Mouse (Mus musculus) embryonic facial prominence, embryonic 15.5 days (tissue): ENCODE measurements around the gene Ptprq. TPM values are rescaled to one million over a fixed set of nuclear protein-coding genes. Genes with fewer than 3 reads are reported as not detected.

Experiments
- ATAC-seq: fragments of 200-750 bp; cut with Nextera tagmentation; 2 replicates; pipeline ENCODE4 v1.8.0; 2017; ENCODE audit warnings: low read depth, moderate TSS enrichment; ENCODE audit not compliant: insufficient number of reproducible peaks, low FRiP score, low TSS enrichment
- H3K27ac ChIP-seq: fragments of 300-500 bp; sonication (generic); replicated peaks from 2 replicates; pipeline ENCODE4 v1.5.1; 2015; ENCODE audit warnings: mild to moderate bottlenecking, inconsistent platforms
- H3K27me3 ChIP-seq: fragments of 300-500 bp; sonication (generic); 2 replicates; pipeline ENCODE4 v1.6.1; 2015; ENCODE audit warnings: inconsistent platforms
- H3K36me3 ChIP-seq: fragments of 300-500 bp; sonication (generic); 2 replicates; pipeline ENCODE4 v1.6.1; 2015; ENCODE audit warnings: mild to moderate bottlenecking, inconsistent platforms
- H3K4me1 ChIP-seq: fragments of 300-500 bp; sonication (generic); 2 replicates; pipeline ENCODE4 v1.6.1; 2015; ENCODE audit warnings: inconsistent platforms
- H3K4me2 ChIP-seq: fragments of 300-500 bp; sonication (generic); replicated peaks from 2 replicates; pipeline ENCODE4 v1.6.1; 2015; ENCODE audit warnings: mild to moderate bottlenecking, inconsistent platforms
- H3K4me3 ChIP-seq: fragments of 300-500 bp; sonication (generic); replicated peaks from 2 replicates; pipeline ENCODE4 v1.5.1; 2015; ENCODE audit warnings: mild to moderate bottlenecking, inconsistent platforms
- H3K9ac ChIP-seq: fragments of 300-500 bp; sonication (generic); 2 replicates; pipeline ENCODE4 v1.6.1; 2015; ENCODE audit warnings: inconsistent platforms
- H3K9me3 ChIP-seq: fragments of 300-500 bp; sonication (generic); replicated peaks from 2 replicates; pipeline ENCODE4 v1.6.1; 2016; ENCODE audit warnings: inconsistent platforms
- whole genome bisulfite sequencing: fragments of 180-500 bp; shearing (Covaris S2); methylation state at CpG from one replicate; pipeline ENCODE4 v1.1.7; 2015; 5-methylcytosine and 5-hydroxymethylcytosine counted together
- polyA plus RNA-seq: library from polyadenylated mRNA; unstranded; fragments of >200 nt; fragmentation: Nextera tagmentation; extraction: Ambion mirVana; gene quantifications from 2 replicates; pipeline ENCODE4 v1.2.1, GENCODE M21; 2015

Gene Ptprq
- polyA plus RNA-seq, 1 experiment from 2014 or later: 0.19 TPM

- WGBS: 32% methylated on average over 1 of the region's 1 CpGs
- H3K36me3 ChIP-seq: no peaks in the 10 kb centered on the region
Observed at GRCm38 (mm10) chr10:107626648-107627047, 93.2 kb downstream of the Ptprq start.

GRCm38 (mm10) chr10:107624211-107624610, 95.6 kb downstream of the Ptprq start:
- no peak for ATAC-seq
- Histone ChIP-seq H3K27ac (no peak overlapping the region), H3K4me2 (no peak overlapping the region), H3K27me3 (no peaks in the 10 kb centered on the region), H3K9ac (no peak overlapping the region), H3K9me3 (no peaks in the 10 kb centered on the region), H3K4me3 (no peak overlapping the region), H3K4me1 (no peaks in the 10 kb centered on the region), H3K36me3 (no peaks in the 10 kb centered on the region)
- 67% methylated on average over 4 of the region's 4 CpGs for WGBS

More at GRCm38 (mm10) chr10:107626648-107627047, 93.2 kb downstream of the Ptprq start:
- H3K27ac ChIP-seq: no peak overlapping the region
- H3K4me3 ChIP-seq: no peak overlapping the region
- no peaks in the 10 kb centered on the region for H3K4me1 ChIP-seq
- no peaks in the 10 kb centered on the region for H3K27me3 ChIP-seq
- H3K9ac ChIP-seq: no peak overlapping the region
- no peak for ATAC-seq
- H3K9me3 ChIP-seq: no peaks in the 10 kb centered on the region
- no peak overlapping the region for H3K4me2 ChIP-seq

- no peak overlapping the region for H3K9ac ChIP-seq
- H3K4me1 ChIP-seq: no peaks in the 10 kb centered on the region
- no peaks in the 10 kb centered on the region for H3K9me3 ChIP-seq
- 27% methylated on average over 2 of the region's 2 CpGs for WGBS
- no peaks in the 10 kb centered on the region for H3K36me3 ChIP-seq
- H3K27me3 ChIP-seq: no peaks in the 10 kb centered on the region
- no peak overlapping the region for H3K4me2 ChIP-seq
- H3K4me3 ChIP-seq: no peak overlapping the region
- no peak overlapping the region for H3K27ac ChIP-seq
- no peak; the same call in 1 of the 2 replicates for ATAC-seq
Observed at GRCm38 (mm10) chr10:107615460-107615859, 104.4 kb downstream of the Ptprq start.

GRCm38 (mm10) chr10:107601371-107601770, 118.5 kb downstream of the Ptprq start:
- Histone ChIP-seq H3K4me3 (no peak overlapping the region), H3K9me3 (no peaks in the 10 kb centered on the region), H3K27me3 (no peaks in the 10 kb centered on the region), H3K27ac (no peak overlapping the region), H3K36me3 (no peaks in the 10 kb centered on the region), H3K4me2 (no peak overlapping the region), H3K4me1 (no peaks in the 10 kb centered on the region), H3K9ac (no peak overlapping the region)
- ATAC-seq: no peak
- 66% methylated on average over 6 of the region's 6 CpGs for WGBS

- Histone ChIP-seq H3K4me1 (no peaks in the 10 kb centered on the region), H3K9me3 (no peaks in the 10 kb centered on the region), H3K36me3 (no peaks in the 10 kb centered on the region), H3K4me2 (no peak overlapping the region), H3K4me3 (no peak overlapping the region), H3K27ac (no peak overlapping the region), H3K27me3 (no peaks in the 10 kb centered on the region), H3K9ac (no peak overlapping the region)
- ATAC-seq: no peak
- WGBS: 67% methylated on average over 5 of the region's 5 CpGs
Observed at GRCm38 (mm10) chr10:107583360-107583759, 136.5 kb downstream of the Ptprq start.

GRCm38 (mm10) chr10:107569044-107569443, 150.8 kb downstream of the Ptprq start:
- no peaks in the 10 kb centered on the region for H3K36me3 ChIP-seq
- H3K4me2 ChIP-seq: no peak overlapping the region
- no peaks in the 10 kb centered on the region for H3K9me3 ChIP-seq
- no peaks in the 10 kb centered on the region for H3K27me3 ChIP-seq
- no peaks in the 10 kb centered on the region for H3K4me1 ChIP-seq
- no peak overlapping the region for H3K27ac ChIP-seq
- H3K4me3 ChIP-seq: no peak overlapping the region
- no peak for ATAC-seq
- 28% methylated on average over 3 of the region's 3 CpGs for WGBS
- no peak overlapping the region for H3K9ac ChIP-seq

- 79% methylated on average over 4 of the region's 4 CpGs for WGBS
- no peak overlapping the region for H3K4me3 ChIP-seq
- H3K9me3 ChIP-seq: no peaks in the 10 kb centered on the region
- H3K36me3 ChIP-seq: no peaks in the 10 kb centered on the region
- ATAC-seq: no peak
- H3K4me2 ChIP-seq: no peak overlapping the region
- no peaks in the 10 kb centered on the region for H3K4me1 ChIP-seq
- H3K27me3 ChIP-seq: no peaks in the 10 kb centered on the region
- no peak overlapping the region for H3K27ac ChIP-seq
- H3K9ac ChIP-seq: no peak overlapping the region
Observed at GRCm38 (mm10) chr10:107568261-107568660, 151.6 kb downstream of the Ptprq start.

GRCm38 (mm10) chr10:107562875-107563274, 157.0 kb downstream of the Ptprq start:
- Histone ChIP-seq H3K4me1 (no peaks in the 10 kb centered on the region), H3K36me3 (no peaks in the 10 kb centered on the region), H3K27me3 (no peaks in the 10 kb centered on the region), H3K9me3 (no peaks in the 10 kb centered on the region), H3K27ac (no peak overlapping the region), H3K9ac (no peak overlapping the region), H3K4me2 (no peak overlapping the region), H3K4me3 (no peak overlapping the region)
- ATAC-seq: no peak
- WGBS: 14% methylated on average over 13 of the region's 13 CpGs

GRCm38 (mm10) chr10:107560881-107561280, 159.0 kb downstream of the Ptprq start:
- no peaks in the 10 kb centered on the region for H3K27me3 ChIP-seq
- H3K4me1 ChIP-seq: no peaks in the 10 kb centered on the region
- ATAC-seq: no peak
- no peak overlapping the region for H3K4me2 ChIP-seq
- H3K9ac ChIP-seq: no peak overlapping the region
- no peaks in the 10 kb centered on the region for H3K9me3 ChIP-seq
- H3K36me3 ChIP-seq: no peaks in the 10 kb centered on the region
- no peak overlapping the region for H3K4me3 ChIP-seq
- no peak overlapping the region for H3K27ac ChIP-seq

- H3K4me1 ChIP-seq: no peaks in the 10 kb centered on the region
- ATAC-seq: no peak
- H3K27me3 ChIP-seq: no peaks in the 10 kb centered on the region
- no peak overlapping the region for H3K4me3 ChIP-seq
- no peak overlapping the region for H3K27ac ChIP-seq
- H3K36me3 ChIP-seq: no peaks in the 10 kb centered on the region
- no peaks in the 10 kb centered on the region for H3K9me3 ChIP-seq
- WGBS: 13% methylated on average over 1 of the region's 1 CpGs
- no peak overlapping the region for H3K4me2 ChIP-seq
- no peak overlapping the region for H3K9ac ChIP-seq
Observed at GRCm38 (mm10) chr10:107543026-107543425, 176.8 kb downstream of the Ptprq start.

- Histone ChIP-seq H3K27me3 (no peaks in the 10 kb centered on the region), H3K9me3 (no peaks in the 10 kb centered on the region), H3K36me3 (no peaks in the 10 kb centered on the region), H3K4me3 (no peak overlapping the region), H3K27ac (no peak overlapping the region), H3K4me2 (no peak overlapping the region), H3K9ac (no peak overlapping the region), H3K4me1 (no peaks in the 10 kb centered on the region)
- no peak for ATAC-seq
- 67% methylated on average over 1 of the region's 1 CpGs for WGBS
Observed at GRCm38 (mm10) chr10:107528758-107529157, 191.1 kb downstream of the Ptprq start.

GRCm38 (mm10) chr10:107519216-107519615, 200.6 kb downstream of the Ptprq start:
- no peak overlapping the region for H3K4me2 ChIP-seq

More at GRCm38 (mm10) chr10:107519216-107519615, 200.6 kb downstream of the Ptprq start:
- no peaks in the 10 kb centered on the region for H3K36me3 ChIP-seq
- no peak for ATAC-seq
- no peaks in the 10 kb centered on the region for H3K9me3 ChIP-seq
- no peaks in the 10 kb centered on the region for H3K27me3 ChIP-seq
- H3K4me1 ChIP-seq: no peaks in the 10 kb centered on the region
- no peak overlapping the region for H3K27ac ChIP-seq
- WGBS: 73% methylated on average over 5 of the region's 5 CpGs
- H3K9ac ChIP-seq: no peak overlapping the region
- H3K4me3 ChIP-seq: no peak overlapping the region
